15 mouse cellular contexts compared by ENCODE assay signal in the genomic region with DNA sequence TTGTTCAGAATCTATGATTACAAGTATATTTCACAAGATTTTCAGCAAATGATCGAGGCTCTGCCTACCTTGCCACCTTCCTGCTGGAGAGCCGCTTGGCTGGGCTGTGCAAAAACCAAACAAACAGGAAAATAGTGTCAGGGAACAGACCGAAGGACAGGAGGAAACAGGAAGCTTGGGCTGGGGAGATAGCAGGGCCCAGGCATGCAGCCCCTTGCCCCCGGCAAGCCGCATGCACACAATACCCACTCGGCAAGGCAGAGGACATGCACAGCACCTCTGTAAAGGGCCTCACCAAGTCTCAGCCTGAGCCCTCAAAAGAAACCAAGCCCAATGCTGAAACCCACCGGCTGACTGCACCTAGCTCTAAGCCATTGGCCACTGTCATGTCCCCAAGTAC. TPM values are rescaled to one million over a fixed set of nuclear protein-coding genes. Genes with fewer than 3 reads are reported as not detected.
DNase-seq lines count a peak whose midpoint lies in the region; ATAC-seq and TF ChIP-seq lines count a peak whose summit lies in the region.
"Had no signal": no experiment of that assay in that cellular context is flagged by ENCODE, and none has a peak within 500 bp of the region (broad histone marks: within the 10 kb centered on the region; RNA-seq: fewer than 3 reads in every experiment).

No protein-coding gene starts in this region.

- peak overlapping the region; percentile 84 for H3K27ac ChIP-seq in heart, embryonic 12.5 days (ENCODE audit: poor library complexity, severe bottlenecking)
- peak overlapping the region; percentile 36; the same call in 1 of the 2 replicates for H3K27ac ChIP-seq in layer of hippocampus, adult 2 months
- H3K27ac ChIP-seq in midbrain, embryonic 15.5 days = 0 out of 2 replicates have a peak overlapping the region, but pooled peaks have one; percentile 55
- no peak overlapping the region for H3K27ac ChIP-seq in midbrain, embryonic 11.5 days (ENCODE audit: low read depth, low read length)
- peak overlapping the region; percentile 35; the same call in 1 of the 2 replicates for H3K27ac ChIP-seq in liver, postnatal 0 days (ENCODE audit: low read depth)
- H3K27ac ChIP-seq: embryonic facial prominence, embryonic 12.5 days; hindbrain, embryonic 10.5 days; liver, embryonic 14.5 days had no signal

- no peak overlapping the region for H3K4me3 ChIP-seq in heart, embryonic 12.5 days
- no peak overlapping the region for H3K4me3 ChIP-seq in layer of hippocampus, adult 2 months
- H3K4me3 ChIP-seq in midbrain, embryonic 15.5 days = no peak overlapping the region
- H3K4me3 ChIP-seq in midbrain, embryonic 11.5 days (ENCODE audit: low read depth, low read length) = no peak overlapping the region
- no peak overlapping the region for H3K4me3 ChIP-seq in liver, postnatal 0 days (ENCODE audit: low read depth, low read length)
- H3K4me3 ChIP-seq: embryonic facial prominence, embryonic 12.5 days; hindbrain, embryonic 10.5 days; neural tube, embryonic 15.5 days had no signal

- H3K27me3 ChIP-seq in heart, embryonic 12.5 days (replicated peaks) = no peaks in the 10 kb centered on the region
- H3K27me3 ChIP-seq in midbrain, embryonic 15.5 days (replicated peaks) = no peaks in the 10 kb centered on the region
- H3K27me3 ChIP-seq in midbrain, embryonic 11.5 days (ENCODE audit: control insufficient read depth, insufficient read depth, low read length) = no peaks in the 10 kb centered on the region
- H3K27me3 ChIP-seq in liver, postnatal 0 days (ENCODE audit: insufficient read depth, low read length) = no peaks in the 10 kb centered on the region
- H3K27me3 ChIP-seq: embryonic facial prominence, embryonic 12.5 days; neural tube, embryonic 15.5 days had no signal

- TF ChIP-seq CTCF in layer of hippocampus, adult 2 months (conservative IDR thresholded peaks at IDR 0.05) = no peak
- TF ChIP-seq CTCF in liver, postnatal 0 days (IDR thresholded peaks at IDR 0.05; ENCODE audit: low read depth) = no peak

- no peaks in the 10 kb centered on the region for H3K9me3 ChIP-seq in heart, embryonic 12.5 days (replicated peaks)
- H3K9me3 ChIP-seq in midbrain, embryonic 15.5 days = no peaks in the 10 kb centered on the region
- H3K9me3 ChIP-seq in midbrain, embryonic 11.5 days (ENCODE audit: control insufficient read depth, low read length) = no peaks in the 10 kb centered on the region
- no peaks in the 10 kb centered on the region for H3K9me3 ChIP-seq in liver, postnatal 0 days (ENCODE audit: low read length)
- H3K9me3 ChIP-seq: embryonic facial prominence, embryonic 12.5 days; hindbrain, embryonic 10.5 days; neural tube, embryonic 15.5 days had no signal

- 0 out of 2 replicates have a peak, but pooled peaks have one; percentile 20 for TF ChIP-seq EP300 in liver, postnatal 0 days (IDR thresholded peaks at IDR 0.05; ENCODE audit: low read depth)

- peaks cover 31% of the 10 kb centered on the region for H3K36me3 ChIP-seq in heart, embryonic 12.5 days
- peaks cover 18% of the 10 kb centered on the region for H3K36me3 ChIP-seq in midbrain, embryonic 15.5 days (replicated peaks)
- peaks cover 7% of the 10 kb centered on the region for H3K36me3 ChIP-seq in midbrain, embryonic 11.5 days (ENCODE audit: control insufficient read depth, insufficient read depth, low read length)
- H3K36me3 ChIP-seq in liver, postnatal 0 days (replicated peaks; ENCODE audit: insufficient read depth, low read length) = no peaks in the 10 kb centered on the region; the same call in 1 of the 2 replicates

- peaks cover 35% of the 10 kb centered on the region for H3K4me1 ChIP-seq in heart, embryonic 12.5 days (replicated peaks)
- H3K4me1 ChIP-seq in midbrain, embryonic 15.5 days = peaks cover 4% of the 10 kb centered on the region; the same call in 1 of the 2 replicates
- H3K4me1 ChIP-seq in midbrain, embryonic 11.5 days (ENCODE audit: control insufficient read depth, insufficient read depth, low read length) = no peaks in the 10 kb centered on the region
- peaks cover 12% of the 10 kb centered on the region for H3K4me1 ChIP-seq in liver, postnatal 0 days (ENCODE audit: insufficient read depth)
- H3K4me1 ChIP-seq: embryonic facial prominence, embryonic 12.5 days had no signal

- WGBS in heart, embryonic 12.5 days = 48% methylated on average over 7 of the region's 7 CpGs
- WGBS in midbrain, embryonic 15.5 days = 92% methylated on average over 7 of the region's 7 CpGs
- WGBS in midbrain, embryonic 11.5 days = 88% methylated on average over 7 of the region's 7 CpGs
- WGBS in liver, postnatal 0 days (ENCODE audit: insufficient replicate concordance) = 41% methylated on average over 7 of the region's 7 CpGs

- no peak overlapping the region; the same call in 1 of the 2 replicates for H3K4me2 ChIP-seq in heart, embryonic 12.5 days
- no peak overlapping the region for H3K4me2 ChIP-seq in midbrain, embryonic 15.5 days
- no peak overlapping the region for H3K4me2 ChIP-seq in midbrain, embryonic 11.5 days
- no peak overlapping the region for H3K4me2 ChIP-seq in liver, postnatal 0 days (ENCODE audit: low read depth, low read length)
- H3K4me2 ChIP-seq: embryonic facial prominence, embryonic 12.5 days; neural tube, embryonic 15.5 days had no signal

- peak; percentile 36; the same call in 1 of the 2 replicates for ATAC-seq in heart, embryonic 12.5 days (ENCODE audit: insufficient number of reproducible peaks, low FRiP score)
- no peak for ATAC-seq in midbrain, embryonic 15.5 days (replicated peaks)
- no peak for ATAC-seq in midbrain, embryonic 11.5 days (ENCODE audit: low FRiP score)
- no peak for ATAC-seq in liver, postnatal 0 days

- no peak overlapping the region for H3K9ac ChIP-seq in heart, embryonic 12.5 days
- H3K9ac ChIP-seq in midbrain, embryonic 15.5 days = no peak overlapping the region
- H3K9ac ChIP-seq in midbrain, embryonic 11.5 days (ENCODE audit: low read length) = no peak overlapping the region
- H3K9ac ChIP-seq in liver, postnatal 0 days (replicated peaks) = no peak overlapping the region
- H3K9ac ChIP-seq: embryonic facial prominence, embryonic 12.5 days; liver, embryonic 14.5 days; neural tube, embryonic 15.5 days had no signal

- DNase-seq in heart, adult 8-10 months (ENCODE audit: low spot score) = no peak
- no peak for DNase-seq in layer of hippocampus, adult 2 months (ENCODE audit: low spot score in 2 of 2)
- DNase-seq in layer of hippocampus, adult 18-20 months (ENCODE audit: low spot score in 2 of 2) = no peak
- no peak for DNase-seq in midbrain, embryonic 11.5 days (ENCODE audit: low spot score, missing footprints)
- DNase-seq in liver, postnatal 0 days = no peak

RNA-seq across cellular contexts. Expression of a gene that starts 23.2 kb away (rescaled TPM):
- 16.9 and 18.0 TPM in 2 replicates for polyA plus RNA-seq in heart, embryonic 12.5 days (2016; fragmentation: Nextera tagmentation; extraction: Ambion mirVana)
- 1 to 10 TPM; 5.4 to 8.1 (median 6.8) TPM for total RNA-seq in heart, adult 8-10 months (2022)
- 10 to 100 TPM; 53.6 to 58.8 TPM for total RNA-seq in layer of hippocampus, adult 2 months (2021)
- total RNA-seq in layer of hippocampus, adult 18-20 months (2021) = 10 to 100 TPM; 50.6 to 54.1 TPM
- 22.2 and 23.8 TPM in 2 replicates for polyA plus RNA-seq in midbrain, embryonic 15.5 days (2015; fragmentation: Nextera tagmentation; extraction: Ambion mirVana)
- polyA plus RNA-seq in midbrain, embryonic 11.5 days (2014; fragmentation: Nextera tagmentation; extraction: Ambion mirVana) = 19.0 and 21.5 TPM in 2 replicates
- 6.6 and 8.3 TPM in 2 replicates for polyA plus RNA-seq in liver, postnatal 0 days (2015; fragmentation: Nextera tagmentation; extraction: Ambion mirVana)

RNA-seq across cellular contexts. Expression of a gene that starts 56.4 kb away (rescaled TPM):
- 0.08 and 0.17 TPM in 2 replicates for polyA plus RNA-seq in heart, embryonic 12.5 days (2016; fragmentation: Nextera tagmentation; extraction: Ambion mirVana)
- total RNA-seq in heart, adult 8-10 months (2022) = under 1 TPM; 0.24 to 0.85 (median 0.36) TPM
- under 1 TPM; 0.41 to 0.64 TPM for total RNA-seq in layer of hippocampus, adult 2 months (2021)
- under 1 TPM; 0.99 TPM for total RNA-seq in layer of hippocampus, adult 18-20 months (2021)
- polyA plus RNA-seq in midbrain, embryonic 15.5 days (2015; fragmentation: Nextera tagmentation; extraction: Ambion mirVana) = 3.1 and 6.1 TPM in 2 replicates
- not detected in 2 replicates for polyA plus RNA-seq in midbrain, embryonic 11.5 days (2014; fragmentation: Nextera tagmentation; extraction: Ambion mirVana)
- not detected in 2 replicates for polyA plus RNA-seq in liver, postnatal 0 days (2015; fragmentation: Nextera tagmentation; extraction: Ambion mirVana)
- total RNA-seq: adrenal gland, postnatal 36 days; common myeloid progenitor, adult 5-6 weeks; ES-E14; gastrocnemius, postnatal 25 days had no signal
